Mouse (Mus musculus): ENCODE results near the gene Slc25a27.

Slc25a27 gene

DNA sequence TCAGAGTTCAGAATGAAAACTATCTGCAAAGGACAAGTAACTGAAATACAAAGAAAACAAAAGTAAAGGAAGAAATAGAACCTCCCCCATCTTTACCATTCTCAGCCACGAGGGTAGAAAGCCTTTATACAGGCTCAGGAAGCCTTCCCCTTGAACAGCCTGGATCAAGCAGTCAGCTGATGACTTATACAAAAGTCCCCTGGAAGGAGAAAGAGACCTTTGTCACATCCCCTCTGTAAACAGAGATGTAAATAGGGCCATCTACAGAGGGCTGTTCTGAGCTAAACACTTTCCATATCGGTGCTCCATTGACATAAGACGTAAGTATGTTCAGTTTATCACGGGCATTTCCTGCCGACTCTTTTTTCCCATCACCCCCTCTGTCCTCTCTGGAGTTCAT, 20.1 kb downstream of the Slc25a27 start:
- no peak for DNase-seq (ENCODE audit: low read depth, low spot score)

DNA sequence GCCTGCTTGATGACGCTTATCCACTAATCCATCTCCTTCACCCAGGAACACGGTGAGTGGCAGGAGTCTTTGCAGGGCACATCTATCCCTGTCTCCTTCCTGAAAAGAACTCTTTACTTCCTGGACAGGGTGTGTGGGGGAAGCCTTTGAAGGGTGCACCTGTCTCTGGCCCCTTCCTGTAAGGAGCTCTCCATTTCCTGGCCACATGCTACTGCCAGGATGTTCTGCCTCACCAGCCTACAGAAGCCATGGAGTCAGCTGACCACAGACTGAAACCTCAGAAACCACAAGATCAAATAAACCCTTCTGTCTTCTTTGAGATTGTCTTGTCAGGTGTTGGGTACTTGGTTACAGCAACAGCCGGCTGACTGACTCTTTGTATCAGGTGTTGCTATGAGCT, 21.9 kb downstream of the Slc25a27 start:
- DNase-seq (ENCODE audit: low read depth, low spot score), result no peak

DNA sequence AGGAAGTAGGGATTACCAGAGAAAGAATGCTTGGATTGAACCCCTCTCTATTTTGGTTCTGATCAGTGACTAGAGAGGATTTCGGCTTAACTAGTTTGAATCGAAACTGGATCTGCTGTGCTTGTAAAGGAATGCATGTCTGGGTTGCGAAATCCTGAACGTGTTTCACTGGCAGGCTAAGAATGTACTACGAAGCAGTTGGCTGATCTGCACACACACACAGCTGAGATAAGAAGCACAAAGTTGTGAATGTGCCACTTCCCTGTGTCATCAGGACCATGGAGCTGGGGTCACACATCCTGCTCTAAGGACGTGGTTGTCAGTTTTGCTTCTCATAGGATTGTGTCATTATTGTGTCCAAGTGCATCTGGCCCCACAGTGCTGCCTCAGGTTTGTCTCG, 22.6 kb downstream of the Slc25a27 start:
- no peak for DNase-seq (ENCODE audit: low read depth, low spot score)

DNA sequence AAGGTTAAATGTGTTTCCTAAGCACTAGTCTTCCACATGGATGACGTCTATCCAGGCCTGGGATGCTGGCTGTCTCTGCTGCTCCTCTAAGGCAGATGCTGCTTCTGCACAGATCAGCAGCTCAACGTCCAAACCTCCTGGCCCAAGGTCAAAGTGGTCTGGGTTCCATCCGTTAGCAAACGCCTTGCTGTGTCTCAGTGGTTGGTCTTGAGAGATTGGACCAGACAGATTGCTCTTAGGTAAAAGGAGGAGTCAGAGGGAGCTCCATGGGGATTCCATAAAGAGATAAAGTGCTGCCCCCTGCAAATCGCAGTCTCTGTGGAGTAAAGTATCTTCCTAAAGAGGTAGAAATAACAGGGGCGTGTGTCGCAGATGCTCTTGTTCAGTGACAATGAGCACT, 23.8 kb downstream of the Slc25a27 start:
- DNase-seq (ENCODE audit: low read depth, low spot score), result no peak

DNA sequence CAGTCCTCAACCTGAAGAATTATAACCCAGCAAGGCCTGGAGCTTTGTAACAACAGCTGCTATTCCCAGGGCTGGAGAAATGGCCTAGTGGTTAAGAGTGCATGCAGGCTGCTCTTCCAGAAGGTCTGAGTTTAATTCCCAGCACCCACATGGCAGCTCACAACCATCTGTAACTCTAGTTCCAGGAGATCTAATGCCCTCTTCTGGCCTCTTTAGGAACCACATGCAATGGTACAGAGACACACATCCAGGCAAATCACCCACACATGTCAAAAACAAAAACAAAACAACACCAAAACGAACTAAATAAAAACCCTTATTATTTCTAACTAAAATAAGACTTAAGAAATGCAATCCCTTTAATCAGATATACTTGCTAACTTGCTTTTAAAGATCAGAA, 26.2 kb downstream of the Slc25a27 start:
- DNase-seq (ENCODE audit: low read depth, low spot score), result no peak

DNA sequence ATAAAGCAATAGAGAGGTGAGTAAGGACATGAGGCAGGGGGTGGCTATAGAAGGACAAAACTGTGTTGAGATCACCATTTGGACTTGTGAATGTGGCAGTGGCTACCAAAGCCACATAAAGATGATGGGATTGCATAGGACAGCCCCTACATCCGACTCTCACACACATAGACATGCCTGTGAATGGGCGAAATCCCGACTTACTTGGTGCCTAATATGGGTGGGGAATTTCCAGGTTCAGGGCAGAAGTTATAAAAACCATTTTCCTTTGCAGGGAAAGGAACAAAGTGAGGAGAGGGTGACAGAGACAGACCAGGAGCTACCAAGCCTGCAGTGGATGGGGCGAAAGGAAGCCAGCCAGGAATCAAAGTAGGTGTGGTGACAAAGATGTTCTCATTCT, 29.9 kb downstream of the Slc25a27 start:
- no peak for DNase-seq (ENCODE audit: low read depth, low spot score)

DNA sequence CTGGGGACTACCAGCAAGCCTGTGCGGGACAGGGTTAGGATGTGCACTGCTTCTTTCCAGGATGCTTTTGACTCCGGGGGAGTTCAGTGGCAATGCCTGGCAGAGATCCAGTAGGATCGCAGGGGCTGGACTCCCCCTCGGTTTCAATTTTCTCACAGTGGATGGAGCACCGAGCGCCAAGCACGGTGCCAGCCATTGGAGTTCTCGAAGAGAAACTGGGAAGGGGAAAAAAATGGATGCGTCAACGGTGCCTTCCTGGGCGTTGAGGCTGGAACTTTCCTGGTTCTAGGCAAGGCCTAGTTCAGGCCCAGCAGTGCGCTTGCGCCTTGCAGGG, 36.6 kb downstream of the Slc25a27 start:
- no peak for DNase-seq (ENCODE audit: low read depth, low spot score)

DNA sequence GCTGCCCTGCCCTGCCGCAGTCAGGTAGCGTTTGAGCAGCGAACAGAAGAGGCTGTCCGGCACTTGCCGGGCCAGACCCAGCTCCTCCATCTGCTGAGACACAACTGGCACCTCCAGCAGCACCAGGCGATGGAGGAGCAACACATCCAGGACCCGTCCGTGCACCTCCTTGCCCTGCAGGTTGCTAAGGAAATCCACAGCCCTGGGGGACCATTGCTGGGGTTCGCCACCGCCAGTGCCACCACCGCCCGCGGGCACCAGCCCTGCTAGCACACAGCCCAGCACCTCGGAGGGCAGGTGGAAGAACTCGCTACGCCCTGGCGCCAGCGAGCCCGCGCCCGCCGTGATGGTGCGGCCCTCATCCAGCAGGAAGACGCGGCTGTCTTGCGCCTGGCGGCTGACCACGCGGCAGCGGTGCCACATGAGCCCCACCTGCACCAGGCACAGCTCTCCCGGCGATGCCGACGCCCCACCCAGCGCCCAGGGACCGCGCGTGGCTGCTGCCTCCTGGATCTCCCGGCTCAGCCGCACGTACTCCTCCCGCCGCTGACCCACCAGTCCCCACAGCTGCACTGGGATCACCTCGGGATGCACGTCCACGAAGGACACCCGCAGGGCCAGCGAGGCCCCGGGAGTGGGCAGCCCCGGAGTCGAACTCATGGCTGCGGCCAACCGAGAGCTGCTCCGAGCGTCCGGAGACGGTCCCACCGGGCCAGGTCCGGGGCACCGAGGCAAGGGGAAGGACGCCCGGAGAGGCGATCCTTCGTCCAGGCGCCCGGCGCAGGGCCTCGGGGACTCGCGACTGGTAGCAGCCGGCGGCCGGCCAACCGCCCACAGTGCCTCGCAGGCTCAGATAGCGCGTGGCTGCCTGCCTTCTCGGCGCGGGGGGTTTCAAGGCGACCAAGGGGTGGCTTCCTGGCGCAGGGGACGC, 37.3 kb downstream of the Slc25a27 start, which contains the start of gene Tdrd6:
TSS of gene Tdrd6 (minus strand) at position 804 of the 931 bp plus-strand sequence.
- no peak for DNase-seq (ENCODE audit: low read depth, low spot score)

DNA sequence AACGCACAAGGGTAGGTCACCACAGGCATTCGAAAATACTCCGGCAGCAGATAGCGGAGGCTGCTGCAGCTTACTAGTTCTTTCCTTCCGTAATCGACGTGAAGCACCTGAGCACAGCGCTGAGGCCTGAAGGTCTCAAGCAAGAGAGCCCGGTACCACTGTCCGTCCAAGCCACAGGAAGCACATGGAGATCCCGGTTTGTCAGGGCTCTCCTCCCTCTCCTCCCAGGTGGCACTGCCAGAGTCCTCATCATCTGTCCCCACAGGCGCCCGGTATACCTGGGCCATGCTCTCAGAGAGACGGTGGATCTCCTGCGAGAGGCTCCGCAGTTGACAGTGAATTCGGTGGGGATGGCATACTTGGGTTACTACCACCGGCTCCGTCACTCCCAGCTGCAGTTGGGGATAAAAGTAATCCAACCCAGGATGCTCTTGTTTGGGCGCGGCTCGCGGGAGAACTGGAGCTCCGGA, 38.0 kb downstream of the Slc25a27 start:
- no peak for DNase-seq (ENCODE audit: low read depth, low spot score)

DNA sequence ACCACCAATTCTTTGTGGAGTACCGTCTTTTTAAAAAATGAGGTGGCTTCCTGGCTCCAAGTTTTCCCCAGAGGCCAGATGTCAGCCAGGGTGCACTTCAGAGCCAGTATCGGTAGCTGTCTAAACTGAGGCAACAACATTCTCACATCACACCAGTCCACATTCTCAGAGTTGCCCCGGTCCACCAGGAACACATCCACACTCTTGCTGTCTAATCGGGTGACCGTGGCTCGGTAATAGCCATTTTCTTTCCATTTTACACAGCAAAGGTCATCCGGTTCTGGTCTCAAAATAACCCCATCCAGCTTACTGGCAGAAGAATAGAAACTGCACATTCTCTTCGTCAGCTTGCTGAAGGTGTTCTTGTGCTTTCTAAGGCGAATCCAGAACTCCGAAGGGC, 38.8 kb downstream of the Slc25a27 start:
- no peak for DNase-seq (ENCODE audit: low read depth, low spot score)

DNA sequence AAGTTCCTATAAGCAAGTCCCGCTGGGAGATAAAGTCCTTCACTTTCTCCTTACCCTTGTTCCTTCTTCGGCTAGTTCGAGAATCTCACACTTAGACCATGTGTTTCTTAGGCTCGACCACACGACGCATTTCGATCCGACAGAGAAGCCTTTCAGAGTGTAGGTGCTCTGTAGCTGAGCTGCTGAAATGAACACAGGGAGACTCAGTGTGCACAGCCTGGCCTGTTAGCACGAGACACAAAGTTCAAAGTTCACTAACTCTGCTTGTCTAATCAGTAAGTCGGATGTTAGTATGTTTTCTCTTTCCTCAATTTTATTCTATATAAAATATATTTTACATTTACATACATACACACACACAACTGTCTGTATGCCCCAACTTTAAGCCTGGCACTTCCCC, 44.9 kb downstream of the Slc25a27 start:
- DNase-seq (ENCODE audit: low read depth, low spot score), result no peak

DNA sequence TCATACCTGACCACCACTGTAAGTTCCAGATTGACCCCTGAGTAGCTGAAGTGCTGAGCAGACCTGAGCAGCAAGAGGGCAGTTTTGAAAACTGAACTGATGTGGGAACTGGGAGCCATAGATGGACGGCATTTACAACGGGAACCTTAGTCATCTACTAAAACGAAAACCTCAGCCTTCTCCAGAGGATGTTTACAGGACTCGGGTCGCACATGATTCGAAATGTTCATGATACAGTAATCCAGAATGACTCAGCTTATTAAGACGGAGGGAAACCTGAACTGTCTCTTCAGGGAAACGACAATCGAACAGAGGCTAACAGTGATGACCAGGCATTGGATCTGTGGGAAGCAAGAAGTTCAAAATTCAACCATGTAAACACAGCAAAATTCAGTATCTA, 47.9 kb downstream of the Slc25a27 start:
- DNase-seq (ENCODE audit: low read depth, low spot score), result no peak

DNA sequence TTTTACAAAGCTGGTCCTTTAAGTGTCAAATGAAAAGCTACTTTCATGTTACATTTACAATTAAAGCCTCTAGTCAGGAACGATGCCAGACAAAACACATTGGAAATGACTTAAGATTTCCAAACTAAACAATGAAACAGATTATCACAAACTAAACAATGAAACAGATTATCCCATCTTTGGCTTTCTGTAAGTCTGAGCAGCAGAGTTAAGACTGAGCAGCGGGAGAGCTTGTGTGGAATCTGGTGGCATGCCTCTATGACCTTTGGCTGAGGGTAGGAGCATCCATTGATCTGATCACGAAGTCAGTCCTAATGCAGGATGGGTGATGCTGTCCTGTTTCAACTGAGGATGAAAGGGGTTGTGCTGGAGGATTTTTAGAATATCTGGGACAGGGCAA, 54.8 kb downstream of the Slc25a27 start:
- no peak for DNase-seq (ENCODE audit: low read depth, low spot score)

DNA sequence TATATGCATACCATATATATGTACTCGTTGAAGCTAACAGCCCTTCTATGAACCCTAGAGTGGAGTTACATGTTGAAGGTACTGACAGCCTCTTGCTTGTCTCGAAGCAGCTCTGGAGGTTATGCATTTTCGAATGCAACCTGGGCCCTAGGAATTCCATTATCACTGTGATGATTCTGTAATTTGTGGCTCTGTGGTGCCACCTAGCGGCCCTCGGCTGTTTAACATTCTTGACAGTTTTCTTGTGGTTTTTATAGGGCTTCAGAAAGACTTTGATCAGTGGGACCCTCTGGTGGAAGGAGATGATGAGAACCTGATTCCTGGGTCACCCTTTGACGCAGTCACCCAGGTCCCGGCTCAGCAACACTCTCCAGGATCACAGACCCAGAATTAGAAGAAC, 55.4 kb downstream of the Slc25a27 start:
- peak; percentile 72 for DNase-seq (ENCODE audit: low read depth, low spot score)

DNA sequence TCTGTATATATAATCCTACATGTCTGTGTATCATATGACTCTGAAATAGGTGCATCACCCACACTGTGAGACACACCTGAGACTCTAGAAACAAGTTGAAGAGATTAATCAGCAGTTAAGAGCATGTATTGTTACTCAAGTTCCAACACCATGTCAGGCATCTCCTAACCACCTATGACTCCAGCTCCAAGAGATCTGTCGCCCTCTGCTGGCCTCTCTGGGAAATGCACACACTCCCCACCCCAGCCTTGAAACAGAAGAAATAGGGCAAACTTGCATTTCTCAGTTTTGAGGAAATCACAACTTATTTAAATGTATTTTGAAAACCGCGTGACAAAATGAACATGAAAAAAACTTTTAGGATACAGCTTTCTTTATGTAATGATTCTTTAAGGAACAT, 60.3 kb downstream of the Slc25a27 start:
- peak; percentile 51 for DNase-seq (ENCODE audit: low read depth, low spot score)

DNA sequence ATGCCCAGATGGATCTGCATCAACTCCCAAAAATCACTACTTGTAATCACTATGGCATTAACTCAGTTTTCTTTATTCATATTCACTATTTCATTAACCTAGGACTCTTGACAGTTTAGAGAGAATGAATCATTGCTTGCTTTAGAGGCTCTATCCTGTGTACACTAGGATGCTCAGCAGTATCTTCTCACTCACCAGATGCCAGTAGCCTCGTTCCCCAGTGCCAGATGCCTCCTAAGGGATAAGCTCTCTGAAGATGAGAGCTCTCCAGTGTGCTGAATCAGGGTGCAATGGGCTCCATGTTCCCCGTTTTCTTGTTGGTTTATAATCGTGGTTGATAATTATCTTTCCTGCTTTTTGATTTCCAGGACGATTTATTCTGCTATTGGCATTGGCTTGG, 68.3 kb downstream of the Slc25a27 start:
- no peak for DNase-seq (ENCODE audit: low read depth, low spot score)

DNA sequence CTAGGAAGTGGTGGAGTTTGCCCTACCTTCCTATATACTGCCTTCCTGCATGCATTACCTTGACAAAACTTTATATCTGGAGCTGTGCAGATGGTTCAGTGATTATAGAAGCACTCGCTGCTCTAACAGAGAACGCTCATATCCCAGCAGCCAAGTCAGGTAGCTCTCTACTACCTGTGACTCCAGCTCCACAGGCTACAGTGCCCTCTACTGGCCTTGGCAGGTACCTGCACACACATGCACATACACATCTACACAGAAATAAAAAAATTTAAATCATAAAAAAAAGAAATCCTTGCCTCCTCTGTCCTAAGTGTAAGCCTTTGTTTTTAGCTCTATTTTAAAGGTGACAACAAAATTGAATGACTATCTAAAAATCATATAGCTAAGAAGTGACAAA, 69.3 kb downstream of the Slc25a27 start:
- no peak for DNase-seq (ENCODE audit: low read depth, low spot score)

DNA sequence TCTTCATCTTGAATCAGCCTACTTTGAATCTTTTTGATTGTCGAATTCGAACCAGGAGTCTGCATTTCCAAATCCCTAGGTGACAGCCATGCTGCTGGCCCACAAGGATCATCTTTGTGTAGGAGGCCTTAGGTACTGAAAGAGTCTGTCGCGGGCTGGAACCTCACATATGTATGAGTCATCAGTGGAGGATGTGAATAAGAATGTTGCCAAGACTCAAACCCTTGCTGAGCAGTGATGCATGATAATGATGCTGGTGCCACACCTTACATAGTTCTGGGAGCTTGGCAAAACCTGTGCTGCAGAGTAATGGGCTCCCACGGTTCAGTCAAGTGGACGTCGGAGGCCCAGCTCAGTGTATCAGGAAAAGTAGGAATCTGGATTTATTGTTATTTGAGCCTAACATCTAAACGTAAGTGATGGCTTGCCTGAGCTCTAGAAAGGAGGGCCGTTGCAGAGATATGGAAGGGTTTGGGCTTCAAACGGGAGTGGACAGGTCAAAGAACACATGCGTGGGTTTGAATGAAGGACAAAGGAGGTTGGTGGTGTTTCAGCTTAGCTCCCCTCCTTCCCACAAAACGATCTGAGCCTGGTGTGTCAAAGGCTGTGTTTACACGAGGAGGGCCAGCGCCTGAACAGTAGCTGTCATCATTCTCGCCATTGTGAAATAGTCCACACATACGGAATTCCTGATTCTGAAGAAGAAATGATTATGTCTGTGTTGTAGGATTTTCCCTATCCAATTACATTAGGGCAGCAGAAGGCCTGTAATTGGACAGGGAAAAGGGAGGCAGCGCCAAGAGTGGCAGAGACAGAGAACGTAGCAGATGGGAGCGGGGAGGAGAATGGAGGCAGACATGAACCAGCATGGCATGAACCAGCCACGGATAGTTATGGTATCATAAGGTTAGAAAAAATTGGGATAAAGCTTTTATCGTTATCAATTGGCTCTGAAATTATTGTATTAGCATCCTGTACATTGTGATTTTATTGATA, 74.4 kb downstream of the Slc25a27 start:
- DNase-seq (ENCODE audit: low read depth, low spot score), result no peak
